Mouse (Mus musculus) liver, embryonic 11.5 days (tissue): Measurements from ENCODE around the gene Lcp1. TPM values are rescaled to one million over a fixed set of nuclear protein-coding genes. Genes with fewer than 3 reads are reported as not detected.

Experiments
- ATAC-seq: fragments of 200-750 bp; cut with Nextera tagmentation; replicated peaks from 2 replicates; pipeline ENCODE4 v1.8.0; 2017; ENCODE audit warnings: moderate number of reproducible peaks, mild to moderate bottlenecking, moderate TSS enrichment, moderate library complexity; ENCODE audit not compliant: low FRiP score
- DNase-seq: peaks from one replicate; pipeline ENCODE4 v3.0.0-alpha.2; 2017; ENCODE audit warnings: low spot score
- H3K27ac ChIP-seq: fragments of 300-500 bp; sonication (generic); 2 replicates; pipeline ENCODE4 v1.5.1; 2014; ENCODE audit warnings: mild to moderate bottlenecking, low read depth, low read length, control low read depth
- H3K27me3 ChIP-seq: fragments of 300-500 bp; sonication (generic); replicated peaks from 2 replicates; pipeline ENCODE4 v1.6.1; 2014; ENCODE audit warnings: low read length, mixed read lengths; ENCODE audit not compliant: control insufficient read depth, insufficient read depth
- H3K36me3 ChIP-seq: fragments of 300-500 bp; sonication (generic); 2 replicates; pipeline ENCODE4 v1.6.1; 2014; ENCODE audit warnings: mild to moderate bottlenecking, low read length, moderate library complexity, mixed read lengths; ENCODE audit not compliant: control insufficient read depth, insufficient read depth
- H3K4me1 ChIP-seq: fragments of 300-500 bp; sonication (generic); replicated peaks from 2 replicates; pipeline ENCODE4 v1.6.1; 2014; ENCODE audit warnings: low read length, mixed read lengths; ENCODE audit not compliant: control insufficient read depth, insufficient read depth
- H3K4me2 ChIP-seq: fragments of 300-500 bp; sonication (generic); 2 replicates; pipeline ENCODE4 v1.6.1; 2014; ENCODE audit warnings: mild to moderate bottlenecking, control low read depth, moderate library complexity
- H3K4me3 ChIP-seq: fragments of 300-500 bp; sonication (generic); 2 replicates; pipeline ENCODE4 v1.5.1; 2014; ENCODE audit warnings: low read depth, low read length, control low read depth
- H3K9ac ChIP-seq: fragments of 300-500 bp; sonication (generic); 2 replicates; pipeline ENCODE4 v1.6.1; 2014; ENCODE audit warnings: low read depth, low read length, control low read depth
- H3K9me3 ChIP-seq: fragments of 300-500 bp; sonication (generic); 2 replicates; pipeline ENCODE4 v1.6.1; 2016; ENCODE audit warnings: low read length, inconsistent platforms, mixed read lengths; ENCODE audit not compliant: control insufficient read depth
- WGBS: fragments of 180-500 bp; shearing (Covaris S2); extraction: QIAGEN DNeasy Blood & Tissue Kit; methylation state at CpG from one replicate; pipeline ENCODE4 v1.1.7; 2014; 5-methylcytosine and 5-hydroxymethylcytosine counted together
- polyA plus RNA-seq: library from polyadenylated mRNA; unstranded; fragments of >200 nt; fragmentation: Nextera tagmentation; extraction: Ambion mirVana; gene quantifications from 2 replicates; pipeline ENCODE4 v1.2.1, GENCODE M21; 2014

Lcp1 gene
- polyA plus RNA-seq, 1 experiment from 2014 or later: 44.3 TPM

GRCm38 (mm10) chr14:75170546-75170945, 39.6 kb downstream of the Lcp1 start:
- no peaks in the 10 kb centered on the region for H3K36me3 ChIP-seq
- H3K4me2 ChIP-seq: no peak overlapping the region
- no peak overlapping the region for H3K27ac ChIP-seq
- WGBS: 32% methylated on average over 1 of the region's 1 CpGs
- ATAC-seq: no peak
- no peak for DNase-seq
- no peak overlapping the region for H3K9ac ChIP-seq
- H3K4me1 ChIP-seq: no peaks in the 10 kb centered on the region
- H3K27me3 ChIP-seq: no peaks in the 10 kb centered on the region
- no peak overlapping the region for H3K4me3 ChIP-seq
- no peaks in the 10 kb centered on the region for H3K9me3 ChIP-seq

DNA sequence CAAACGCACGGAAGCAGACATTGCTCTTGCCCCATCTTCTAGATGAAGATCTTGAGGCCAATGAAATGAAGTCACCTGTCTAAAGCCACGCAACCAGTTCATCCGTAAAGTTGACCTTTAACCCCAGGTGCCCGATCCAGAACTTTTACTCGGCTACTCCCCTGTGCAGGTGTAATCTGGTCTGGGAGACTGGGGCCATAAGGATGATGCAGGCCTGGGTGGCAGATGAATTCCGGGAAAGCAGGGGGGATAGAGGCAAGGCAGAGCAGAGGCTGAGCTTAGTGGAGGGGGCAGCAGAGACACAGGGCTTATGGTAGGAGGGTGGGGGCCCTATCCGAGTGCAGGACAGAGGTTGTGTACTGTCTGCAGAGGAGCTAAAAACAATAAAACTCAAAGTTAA, 43.4 kb downstream of the Lcp1 start:
- no peak overlapping the region for H3K9ac ChIP-seq
- no peak overlapping the region for H3K27ac ChIP-seq
- H3K4me2 ChIP-seq: no peak overlapping the region
- no peak for ATAC-seq
- H3K36me3 ChIP-seq: no peaks in the 10 kb centered on the region
- 81% methylated on average over 8 of the region's 8 CpGs for WGBS
- no peaks in the 10 kb centered on the region for H3K27me3 ChIP-seq
- no peaks in the 10 kb centered on the region; the same call in 1 of the 2 replicates for H3K4me1 ChIP-seq
- no peak for DNase-seq
- no peak overlapping the region for H3K4me3 ChIP-seq
- no peaks in the 10 kb centered on the region for H3K9me3 ChIP-seq

- no peak for ATAC-seq
- Histone ChIP-seq H3K27ac (no peak overlapping the region), H3K4me1 (peaks cover 3% of the 10 kb centered on the region; the same call in 1 of the 2 replicates), H3K4me3 (no peak overlapping the region), H3K4me2 (no peak overlapping the region), H3K36me3 (no peaks in the 10 kb centered on the region), H3K9me3 (no peaks in the 10 kb centered on the region), H3K9ac (no peak overlapping the region), H3K27me3 (no peaks in the 10 kb centered on the region)
- no peak for DNase-seq
- WGBS: 62% methylated on average over 9 of the region's 9 CpGs
These were observed 44.0 kb downstream of the Lcp1 start for GRCm38 (mm10) chr14:75174731-75175555.

GRCm38 (mm10) chr14:75175781-75176180, 44.9 kb downstream of the Lcp1 start:
- DNase-seq (no peak), ATAC-seq (no peak)
- Histone ChIP-seq H3K27ac (no peak overlapping the region), H3K9me3 (no peaks in the 10 kb centered on the region), H3K4me3 (no peak overlapping the region), H3K36me3 (no peaks in the 10 kb centered on the region), H3K4me1 (peaks cover 4% of the 10 kb centered on the region; the same call in 1 of the 2 replicates), H3K9ac (no peak overlapping the region), H3K4me2 (no peak overlapping the region), H3K27me3 (no peaks in the 10 kb centered on the region)
- 56% methylated on average over 7 of the region's 7 CpGs for WGBS

DNA sequence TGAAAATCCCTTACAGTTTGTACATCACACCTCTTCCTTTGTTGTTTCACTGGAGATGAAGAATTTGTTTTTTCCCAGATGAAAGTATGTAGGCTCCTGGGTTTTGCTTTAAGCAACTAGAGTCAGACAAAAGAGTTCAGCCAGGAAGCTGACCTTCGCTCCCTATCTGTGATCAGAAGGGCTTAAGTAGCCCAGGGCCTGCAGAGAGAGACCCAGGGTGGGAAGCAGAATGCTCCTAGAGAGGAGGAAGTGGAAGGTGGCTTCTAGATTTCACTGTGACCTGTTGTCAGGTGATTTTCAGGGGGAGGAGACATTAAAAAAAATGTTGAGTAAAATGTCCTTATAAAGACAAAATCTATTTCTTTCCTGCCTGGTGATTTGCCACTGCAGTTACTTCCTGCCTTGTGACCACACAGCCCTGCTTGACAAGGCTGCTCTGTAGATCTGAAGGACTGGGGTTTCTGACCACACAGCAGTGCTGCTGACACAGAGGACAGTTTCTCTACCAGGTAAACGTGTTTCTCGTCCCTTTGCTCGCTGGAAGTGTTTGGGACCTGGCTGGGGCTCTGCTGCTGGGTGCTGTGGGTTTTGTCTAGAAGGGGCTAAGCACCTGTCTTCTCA, 45.6 kb downstream of the Lcp1 start:
- ATAC-seq (no peak), DNase-seq (no peak)
- peaks cover 4% of the 10 kb centered on the region; the same call in 1 of the 2 replicates for H3K4me1 ChIP-seq
- 35% methylated on average over 4 of the region's 4 CpGs for WGBS
- H3K9ac ChIP-seq: no peak overlapping the region; the same call in 1 of the 2 replicates
- no peaks in the 10 kb centered on the region for H3K9me3 ChIP-seq
- no peaks in the 10 kb centered on the region for H3K36me3 ChIP-seq
- 0 out of 2 replicates have a peak overlapping the region, but pooled peaks have one; percentile 4 for H3K27ac ChIP-seq
- H3K4me3 ChIP-seq: no peak overlapping the region
- H3K27me3 ChIP-seq: no peaks in the 10 kb centered on the region
- H3K4me2 ChIP-seq: peak overlapping the region; percentile 5; the same call in 1 of the 2 replicates

GRCm38 (mm10) chr14:75177400-75177799, 46.5 kb downstream of the Lcp1 start:
- DNase-seq (no peak), ATAC-seq (no peak)
- Histone ChIP-seq H3K27me3 (no peaks in the 10 kb centered on the region), H3K9me3 (no peaks in the 10 kb centered on the region), H3K9ac (no peak overlapping the region), H3K4me3 (no peak overlapping the region), H3K4me1 (peaks cover 8% of the 10 kb centered on the region), H3K4me2 (no peak overlapping the region; the same call in 1 of the 2 replicates), H3K27ac (no peak overlapping the region), H3K36me3 (no peaks in the 10 kb centered on the region)
- WGBS: 66% methylated on average over 3 of the region's 3 CpGs

- DNase-seq (peak; percentile 61), ATAC-seq (peak; percentile 91)
- Histone ChIP-seq H3K27ac (peak overlapping the region; percentile 86), H3K9ac (peak overlapping the region; percentile 63), H3K9me3 (no peaks in the 10 kb centered on the region), H3K27me3 (no peaks in the 10 kb centered on the region), H3K4me1 (peaks cover 13% of the 10 kb centered on the region), H3K4me3 (peak overlapping the region; percentile 40), H3K36me3 (no peaks in the 10 kb centered on the region), H3K4me2 (peak overlapping the region; percentile 61)
- WGBS: 38% methylated on average over 14 of the region's 14 CpGs
These were observed 47.5 kb downstream of the Lcp1 start for GRCm38 (mm10) chr14:75178384-75178793.

DNA sequence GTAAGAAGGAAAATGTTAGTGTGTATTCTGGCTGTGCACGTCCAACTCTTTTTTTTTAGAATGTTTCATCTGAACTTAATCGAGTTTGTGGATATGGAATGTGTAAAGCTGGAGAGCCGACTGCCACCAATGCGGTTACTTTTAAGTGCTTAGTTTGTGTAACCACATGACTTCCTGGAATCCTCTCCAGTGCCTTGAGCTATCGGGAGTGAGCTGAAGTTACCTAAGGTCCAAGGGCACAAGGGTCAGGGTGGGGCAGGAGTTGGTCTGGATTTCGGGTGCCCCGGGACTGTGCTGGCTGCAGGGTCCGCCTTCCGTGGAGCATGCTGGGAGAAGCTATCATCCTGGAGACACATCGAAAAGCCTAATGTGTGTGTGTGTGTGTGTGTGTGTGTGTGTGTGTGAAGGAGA, 47.9 kb downstream of the Lcp1 start:
- Histone ChIP-seq H3K9me3 (no peaks in the 10 kb centered on the region), H3K27ac (peak overlapping the region; percentile 86), H3K9ac (peak overlapping the region; percentile 63), H3K36me3 (no peaks in the 10 kb centered on the region), H3K4me2 (peak overlapping the region; percentile 61), H3K27me3 (no peaks in the 10 kb centered on the region), H3K4me3 (peak overlapping the region; percentile 40), H3K4me1 (peaks cover 13% of the 10 kb centered on the region)
- WGBS: 43% methylated on average over 10 of the region's 10 CpGs
- peak; percentile 54 for DNase-seq
- peak; percentile 76 for ATAC-seq
